Mouse (Mus musculus) ovary, adult 18-20 months (tissue): ENCODE measurements around the gene Unc50.
A peak's percentile ranks its signal among the peaks of the same experiment; 100 is the strongest.

Source experiments
- DNase-seq: peaks from one replicate; pipeline ENCODE4 v3.0.0; 2022; ENCODE audit warnings: low spot score, mixed read lengths

Unc50 gene

DNA sequence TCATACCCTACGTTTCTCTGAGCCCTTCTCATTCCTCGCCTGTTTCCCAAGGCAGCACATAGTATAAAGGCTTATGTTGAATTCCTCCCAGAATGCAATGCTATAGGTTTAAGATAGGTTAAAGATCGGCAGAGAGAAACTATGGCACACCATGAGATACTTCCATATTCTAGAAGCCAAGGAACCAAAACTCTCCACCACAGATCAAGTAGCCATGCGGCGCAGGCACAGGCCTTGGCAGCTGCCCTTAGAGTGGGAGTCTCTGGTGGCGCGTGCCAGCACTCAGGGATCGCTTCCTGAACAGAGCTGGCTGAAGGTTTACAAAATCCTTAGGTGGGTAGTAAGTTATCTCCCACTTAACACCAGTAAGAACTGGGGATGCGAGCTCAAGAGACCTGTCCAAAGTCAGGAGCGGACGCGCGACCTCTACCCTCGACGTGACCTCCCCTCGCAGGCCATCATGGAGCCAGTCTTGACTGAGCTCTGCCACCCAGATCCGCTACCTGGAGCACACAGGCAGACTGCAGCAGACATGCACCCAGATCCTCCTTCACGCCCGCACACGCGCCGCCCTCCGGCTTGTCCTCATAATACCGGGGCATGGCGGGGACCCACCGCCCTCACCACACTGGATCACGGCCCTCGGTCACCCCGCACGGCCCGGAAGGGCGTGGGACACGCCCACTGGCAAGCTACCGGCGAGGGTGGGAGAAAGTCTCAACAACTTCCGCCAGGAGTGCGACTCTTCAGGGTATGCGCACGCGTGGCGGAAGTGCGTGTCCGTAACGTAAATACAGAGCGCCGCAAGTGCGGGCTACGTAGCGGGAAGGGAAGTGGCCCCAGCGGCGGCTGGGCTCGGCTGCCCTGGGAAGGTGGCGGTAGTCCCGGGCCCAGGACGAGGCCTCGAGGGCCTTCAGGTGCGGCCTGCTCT, at the start of gene Unc50, which contains the start of gene Coa5:
Unc50 (plus strand) TSS at position 774 of the 931 bp plus-strand sequence.
Coa5 (minus strand) TSS at position 738 of the 931 bp plus-strand sequence.
- peak; percentile 92 for DNase-seq

DNA sequence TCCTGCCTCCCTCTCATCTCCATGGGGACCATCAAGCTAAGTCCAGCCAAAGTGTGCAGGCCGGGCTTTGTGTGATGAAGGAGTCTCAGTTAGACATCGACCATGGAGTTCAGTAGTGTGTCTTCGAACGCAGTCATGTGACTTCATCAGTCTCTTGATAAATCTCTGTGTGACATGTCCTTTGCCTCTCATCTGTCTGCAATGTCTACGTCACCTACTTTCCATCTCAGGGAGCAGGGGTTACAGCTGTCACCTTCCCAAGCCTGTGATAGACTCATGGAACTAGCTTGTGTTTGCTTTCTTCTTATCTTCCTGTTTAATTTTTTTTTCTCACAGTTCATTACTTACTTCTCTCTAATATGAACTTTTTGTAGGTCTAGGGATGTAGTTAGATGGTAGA, 49.0 kb upstream of the Unc50 start:
- no peak for DNase-seq

DNA sequence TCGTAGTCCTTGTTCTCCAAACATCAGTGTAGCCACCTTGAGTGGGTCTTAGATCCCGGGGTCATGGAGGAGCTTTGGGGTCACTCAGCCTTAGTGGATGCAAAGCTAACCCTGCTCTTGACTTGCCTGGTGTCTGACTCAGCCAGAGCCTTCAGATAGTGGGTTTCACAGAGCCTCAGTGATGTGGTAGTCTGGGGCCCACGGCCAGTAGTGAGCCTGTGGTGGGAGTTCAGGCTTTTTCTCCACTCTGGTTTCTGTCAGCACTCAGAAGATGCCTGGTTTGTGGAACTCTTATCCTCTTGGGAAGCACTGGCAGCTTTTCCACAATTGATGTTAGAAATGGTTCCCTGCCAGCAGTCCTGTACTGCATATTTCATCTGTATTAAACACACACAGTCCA, 45.6 kb upstream of the Unc50 start:
- DNase-seq: no peak

DNA sequence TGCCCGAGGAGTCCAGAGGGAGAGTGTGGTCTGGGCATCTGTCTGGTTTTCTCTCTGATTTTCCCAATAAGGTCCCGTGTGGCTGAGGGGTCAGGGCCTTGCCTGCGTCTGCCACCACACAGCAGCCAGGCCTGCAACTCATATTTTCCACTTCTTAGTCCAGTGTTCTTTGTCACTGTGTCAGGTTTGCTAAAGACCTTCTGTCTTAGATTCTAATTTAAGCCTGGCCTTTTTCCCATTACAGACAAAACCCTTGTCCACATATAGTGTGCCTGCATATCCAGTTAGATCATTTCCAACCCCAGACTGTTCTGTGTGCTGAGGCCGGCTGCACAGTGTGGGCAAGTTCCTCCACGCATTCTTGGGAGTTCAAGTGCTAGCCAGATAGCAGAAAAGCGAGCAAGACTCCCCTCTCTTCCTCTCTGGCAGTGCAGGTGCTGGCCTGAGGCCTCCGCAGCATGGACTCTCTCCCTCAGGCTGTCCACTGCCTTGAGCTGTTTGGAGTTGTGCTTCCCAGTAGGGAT, 43.4 kb upstream of the Unc50 start:
- no peak for DNase-seq

DNA sequence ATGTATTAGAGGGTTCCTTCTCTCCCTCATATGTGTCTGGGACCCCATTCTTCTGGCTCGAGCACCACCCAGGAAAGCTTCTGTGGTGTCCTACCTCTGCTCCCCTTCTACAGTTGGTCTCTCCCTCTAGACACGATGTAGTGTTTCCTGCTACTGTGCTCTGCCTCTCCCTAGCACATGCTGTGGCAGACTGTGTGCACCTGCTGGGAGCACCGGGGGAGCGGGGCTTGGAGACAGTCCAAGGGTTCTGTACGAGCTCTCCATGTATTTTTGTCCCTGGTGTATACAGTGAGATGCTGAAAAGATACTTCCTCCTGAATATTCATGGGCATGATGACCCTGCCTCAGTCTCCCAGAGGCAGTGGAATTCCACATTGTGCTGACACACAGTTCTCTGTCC, 36.8 kb upstream of the Unc50 start:
- DNase-seq: no peak

DNA sequence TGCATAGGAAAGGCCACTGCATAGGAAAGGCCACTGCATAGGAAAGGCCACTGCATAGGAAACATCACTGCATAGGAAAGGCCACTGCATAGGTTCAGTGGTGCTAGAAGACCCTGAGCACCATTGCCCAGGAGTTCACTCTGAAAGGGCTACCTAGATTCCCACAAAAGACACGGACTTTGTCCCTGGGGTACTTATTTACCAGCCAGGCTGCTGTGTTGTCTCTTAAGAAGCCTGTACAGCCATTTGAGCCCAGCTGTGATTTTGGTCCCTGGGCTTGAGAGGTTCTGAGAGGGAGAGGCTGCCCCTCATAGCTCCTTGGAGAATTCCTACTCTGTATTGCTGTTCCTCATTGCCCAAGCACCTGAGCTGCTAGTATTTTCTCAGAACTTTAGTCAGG, 33.5 kb upstream of the Unc50 start:
- DNase-seq: no peak

DNA sequence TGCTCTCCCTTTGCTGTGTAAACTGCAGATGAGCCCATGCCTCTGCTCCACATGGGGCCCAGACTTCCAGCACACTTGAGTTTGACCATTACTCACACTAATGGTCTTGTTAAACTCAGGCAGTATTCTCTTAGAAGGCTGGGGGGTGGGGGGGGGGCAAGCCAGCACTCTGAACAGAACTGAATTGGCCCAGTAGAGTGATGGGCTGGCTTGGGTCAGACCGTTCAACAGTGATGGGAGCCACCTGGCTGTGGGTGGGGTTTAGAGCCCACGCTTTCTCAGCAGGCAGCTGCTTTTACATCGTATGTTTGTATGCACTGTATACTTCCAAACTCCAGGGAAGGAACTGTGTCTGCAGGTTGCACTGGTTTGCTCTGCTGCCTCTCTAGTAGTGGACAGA, 31.0 kb upstream of the Unc50 start:
- no peak for DNase-seq

DNA sequence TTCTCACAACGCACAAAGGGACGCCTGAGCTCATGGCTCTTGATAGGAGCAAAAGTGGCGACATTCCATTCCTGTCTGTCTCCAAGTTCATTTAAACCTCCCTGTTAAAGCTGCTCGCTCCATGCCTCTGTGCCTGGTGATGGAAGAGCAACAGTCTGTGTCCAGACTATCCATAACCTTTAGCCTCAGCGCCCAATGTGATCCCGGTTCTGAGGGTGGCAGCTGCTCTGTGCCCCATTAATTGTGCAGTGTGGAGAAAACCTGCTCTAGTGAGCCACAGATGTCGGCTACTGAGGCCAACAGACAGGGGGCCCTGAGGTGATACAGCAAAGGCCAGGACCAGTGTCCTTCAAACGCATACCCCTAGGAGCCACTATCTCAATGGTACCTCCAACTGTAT, 30.2 kb upstream of the Unc50 start:
- no peak for DNase-seq

DNA sequence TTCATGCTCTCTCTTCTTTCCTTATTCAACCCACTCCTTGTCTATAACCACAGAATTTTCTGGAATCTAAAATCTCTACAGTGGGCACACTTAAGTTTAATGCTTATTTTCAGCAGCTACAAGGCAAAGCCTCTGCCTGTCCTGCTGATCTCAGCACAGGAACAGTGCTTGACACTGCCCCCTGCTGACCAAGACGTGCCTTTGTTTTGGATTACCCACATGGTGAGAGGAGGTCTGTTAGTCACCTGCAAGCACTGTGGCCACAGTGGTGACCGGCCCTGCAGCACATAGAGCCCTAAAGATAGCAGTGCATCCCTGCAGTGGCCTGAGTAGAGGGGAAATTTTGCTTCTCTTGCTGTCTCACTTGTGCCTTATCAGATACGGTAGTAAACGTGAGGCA, 28.3 kb upstream of the Unc50 start:
- no peak for DNase-seq

DNA sequence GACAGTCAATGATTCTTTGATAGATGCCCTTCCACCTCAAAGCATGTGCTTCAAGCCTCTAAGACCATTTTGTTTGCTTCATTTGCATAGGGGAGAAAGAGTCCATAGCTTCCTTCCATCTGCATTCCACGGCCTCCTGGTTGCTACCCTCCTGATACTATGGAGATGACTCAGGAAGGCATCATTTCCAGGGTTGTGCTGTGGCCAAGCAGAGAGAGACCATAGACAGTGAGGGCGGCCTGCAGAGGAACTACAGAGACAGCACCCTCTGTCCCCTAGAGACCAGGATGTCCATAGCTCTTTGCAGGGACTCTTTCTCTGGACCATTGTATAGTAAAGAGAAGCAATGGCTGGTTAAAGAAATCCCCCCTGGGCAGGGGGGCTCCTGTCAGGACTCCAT, 24.8 kb upstream of the Unc50 start:
- no peak for DNase-seq

DNA sequence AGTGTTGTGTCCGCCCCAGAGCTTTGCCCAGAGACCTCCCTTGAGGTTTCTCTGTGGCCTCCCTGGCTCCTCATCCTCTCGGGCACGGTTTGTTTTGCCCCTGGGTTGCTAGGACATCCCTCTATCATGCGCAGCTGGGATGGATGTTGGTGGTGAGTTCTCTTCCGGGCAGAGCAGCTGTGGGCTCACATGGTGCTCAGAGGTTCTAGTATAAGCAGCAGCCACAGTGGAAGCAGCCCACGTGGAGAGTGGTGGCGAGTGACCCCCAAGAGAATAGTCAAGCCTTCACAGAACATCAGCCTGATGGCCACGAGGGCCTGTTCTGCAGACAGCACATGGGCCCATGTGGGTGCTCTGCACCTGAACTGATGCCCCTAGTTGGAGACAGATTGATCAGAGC, 22.7 kb upstream of the Unc50 start:
- DNase-seq: no peak

DNA sequence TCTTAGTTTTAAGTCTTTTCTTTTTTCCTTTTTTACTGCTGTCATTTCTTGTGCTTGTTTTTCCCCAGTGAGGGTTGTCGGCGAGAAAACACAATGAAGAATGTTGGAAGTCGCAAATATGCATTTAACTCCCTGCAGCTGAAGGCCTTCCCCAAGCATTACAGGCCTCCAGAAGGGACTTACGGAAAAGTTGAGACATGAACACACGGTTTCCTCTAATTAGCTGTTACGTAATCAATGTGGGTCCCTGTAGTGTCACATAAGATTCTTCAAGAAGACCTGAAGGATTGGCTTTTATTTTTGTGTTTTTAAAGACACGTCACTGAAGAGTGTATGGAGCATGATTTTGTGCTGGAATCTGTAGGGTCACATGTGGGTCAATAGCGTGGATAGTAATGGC, 21.9 kb upstream of the Unc50 start:
- no peak for DNase-seq

DNA sequence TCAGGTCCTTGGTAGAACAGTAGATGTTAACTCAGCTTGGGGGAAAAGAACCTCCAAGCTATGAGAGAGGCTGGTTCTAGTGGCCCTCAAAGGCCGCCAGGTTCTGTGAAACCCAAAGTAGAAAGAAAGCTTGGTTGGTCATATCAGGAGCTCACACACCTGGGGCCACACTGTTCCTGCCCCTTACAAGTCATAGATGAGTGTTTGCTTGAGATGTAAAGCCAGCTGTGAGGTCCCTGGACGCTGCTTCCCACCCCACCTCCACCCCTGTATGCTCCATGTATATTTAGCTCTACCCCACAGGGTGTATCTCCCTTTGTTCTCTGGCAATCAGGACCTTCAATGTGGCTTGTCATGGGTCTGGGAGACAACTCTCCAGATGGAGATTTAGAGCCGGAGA, 21.3 kb upstream of the Unc50 start:
- DNase-seq: no peak

DNA sequence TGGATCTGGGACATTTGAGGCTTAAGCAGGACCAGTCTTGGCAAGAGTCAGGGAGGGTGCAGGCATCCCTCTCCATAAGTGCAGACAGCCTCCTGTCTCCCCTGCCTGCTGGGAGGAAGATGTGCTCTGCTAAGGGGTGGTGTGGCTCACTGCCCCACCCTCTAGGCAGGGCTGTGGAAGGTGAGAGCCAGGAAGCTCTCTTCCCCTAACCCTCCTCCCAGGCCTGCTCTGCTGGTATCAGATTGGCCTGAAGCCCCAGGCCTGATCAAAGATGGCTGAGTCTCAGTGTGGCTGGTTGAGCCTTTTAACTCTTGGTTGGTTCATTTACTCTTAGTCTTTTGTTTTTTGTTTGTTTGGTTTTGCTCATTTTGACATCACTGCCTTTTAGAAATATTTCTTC, 20.3 kb upstream of the Unc50 start:
- DNase-seq: no peak

DNA sequence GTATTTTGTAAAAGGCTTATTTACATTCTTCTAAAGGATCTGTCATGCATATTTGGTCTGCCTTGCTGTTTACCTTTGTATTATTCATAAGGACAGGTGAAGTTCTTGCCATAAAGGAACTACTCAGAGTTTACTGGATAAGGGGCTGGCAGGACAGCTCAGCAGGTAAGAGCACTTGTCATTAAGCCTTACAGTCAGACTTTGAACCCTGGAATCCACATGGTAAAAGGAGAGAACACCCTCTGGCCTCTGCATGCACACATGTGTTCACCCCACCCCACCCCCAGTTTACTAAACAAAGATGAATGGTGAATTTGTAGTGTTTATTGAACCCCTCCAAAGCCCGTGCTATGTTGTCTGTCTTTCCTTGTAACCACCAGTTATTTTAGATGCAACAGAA, 14.5 kb upstream of the Unc50 start:
- DNase-seq: no peak

DNA sequence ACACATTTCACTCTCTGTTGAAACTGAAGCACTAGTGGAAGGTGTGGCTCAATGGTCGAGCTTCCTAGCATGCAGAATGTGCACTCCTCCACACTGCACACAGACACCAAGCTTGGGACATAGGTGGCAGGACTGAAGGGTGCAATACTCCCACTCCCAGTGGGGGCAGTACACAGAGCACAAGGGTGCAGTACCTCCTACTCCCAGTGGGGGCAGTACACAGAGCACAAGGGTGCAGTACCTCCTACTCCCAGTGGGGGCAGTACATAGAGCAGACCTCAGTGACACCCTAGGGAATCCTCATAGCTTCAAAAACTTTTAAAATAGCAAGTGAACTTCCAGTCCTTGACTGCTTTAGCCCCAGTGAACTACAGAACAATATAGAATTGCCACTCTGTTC, 10.5 kb upstream of the Unc50 start:
- DNase-seq: no peak

DNA sequence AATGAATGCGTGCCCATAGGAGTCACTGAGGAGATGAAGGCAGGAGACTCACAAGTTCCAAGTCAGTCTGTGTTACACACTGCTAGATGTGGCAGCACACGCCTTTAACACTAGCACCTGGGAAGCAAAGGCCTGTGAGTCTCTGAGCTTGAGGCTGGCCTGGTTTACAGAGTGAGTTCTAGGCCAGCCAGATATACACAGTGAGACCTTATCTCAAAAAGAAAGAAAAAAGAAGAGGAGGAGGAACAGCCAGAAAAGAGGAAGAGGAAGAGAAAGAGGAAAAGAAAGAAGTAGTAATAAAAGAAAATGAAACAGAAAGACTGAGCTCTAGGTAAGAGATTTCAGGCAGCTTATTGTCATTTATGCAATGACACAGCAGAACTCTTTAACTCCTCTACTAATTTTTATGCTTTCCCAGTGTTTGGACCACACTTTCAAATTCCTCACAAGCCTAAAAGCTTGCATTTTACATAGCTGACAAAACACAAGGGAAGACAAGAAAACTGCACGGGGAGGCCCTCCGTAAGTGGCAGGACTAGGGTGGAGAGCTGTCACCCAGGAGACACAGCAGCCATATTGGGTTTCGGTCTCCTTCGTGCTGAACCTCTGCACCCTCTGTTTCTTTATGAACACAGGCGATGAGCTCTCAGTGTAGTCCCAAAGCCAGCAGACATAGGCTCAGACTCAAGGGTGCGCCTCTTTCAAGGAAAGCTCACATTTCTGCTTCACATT, 2.6 kb upstream of the Unc50 start:
- no peak for DNase-seq

DNA sequence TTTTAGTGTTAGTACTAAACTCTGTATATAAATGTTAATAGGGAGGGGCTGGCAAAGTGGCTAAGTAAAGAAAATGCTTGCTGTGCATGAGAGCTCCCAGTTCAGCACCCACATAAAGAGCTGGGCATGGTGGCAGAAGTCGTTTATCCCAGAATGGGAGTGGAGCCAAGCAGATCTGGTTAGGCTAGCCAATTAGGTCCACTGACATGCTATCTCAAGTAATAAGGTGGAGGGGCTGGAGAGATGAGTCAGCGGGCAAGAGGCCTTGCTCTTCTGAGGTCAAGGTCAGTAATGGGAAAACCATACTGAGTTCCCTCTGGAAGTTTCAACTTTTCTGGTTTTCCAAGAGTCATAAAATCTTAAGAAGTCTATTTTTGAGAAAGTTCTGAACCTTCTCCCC, 1.0 kb upstream of the Unc50 start:
- DNase-seq: no peak

DNA sequence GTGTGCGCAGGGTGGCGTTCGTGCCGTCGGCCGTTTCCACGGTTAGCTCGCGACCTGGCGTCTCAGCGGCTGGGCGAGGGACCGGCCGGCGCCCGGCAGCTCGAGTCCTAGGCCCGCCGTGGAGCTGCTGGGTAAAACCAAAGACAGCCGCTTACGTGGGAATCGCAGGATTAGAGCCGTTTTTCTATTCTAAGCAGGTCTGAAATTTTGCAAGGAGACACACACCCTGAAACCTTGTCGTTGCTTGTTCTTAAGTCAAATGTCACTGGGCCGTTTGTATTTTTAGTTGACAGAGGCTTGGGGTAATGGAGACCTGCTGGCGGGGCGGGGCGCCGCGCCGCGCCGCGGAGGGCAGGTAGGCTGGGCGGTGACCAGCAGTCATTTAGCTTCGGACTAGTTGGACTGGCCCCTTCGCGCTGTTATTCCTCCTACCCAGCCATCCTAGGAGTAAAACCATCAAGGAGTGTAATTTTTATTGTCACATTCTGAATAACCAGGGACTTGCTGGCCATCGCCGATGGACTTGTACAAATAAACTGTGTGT, 430 bp downstream of the Unc50 start:
- DNase-seq: no peak

DNA sequence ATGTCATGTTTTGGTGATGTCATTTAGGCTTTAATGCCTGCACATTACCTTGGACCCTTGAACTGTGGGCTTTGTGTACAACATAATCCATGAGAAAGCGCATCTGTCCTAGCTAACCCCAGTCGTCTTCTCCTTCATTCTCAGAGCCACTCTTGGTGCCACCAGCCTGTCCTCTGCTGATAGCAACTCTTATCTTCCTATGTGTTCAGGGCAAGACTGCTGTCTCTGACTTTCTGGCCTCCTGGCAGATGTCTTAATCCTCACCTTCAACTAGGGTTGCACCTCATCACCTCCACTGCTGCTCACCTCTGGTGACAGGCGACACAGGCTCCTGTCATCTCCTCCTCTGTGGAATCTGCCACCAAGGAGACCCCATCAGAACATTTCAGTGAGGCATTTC, 6.5 kb downstream of the Unc50 start:
- DNase-seq: no peak

DNA sequence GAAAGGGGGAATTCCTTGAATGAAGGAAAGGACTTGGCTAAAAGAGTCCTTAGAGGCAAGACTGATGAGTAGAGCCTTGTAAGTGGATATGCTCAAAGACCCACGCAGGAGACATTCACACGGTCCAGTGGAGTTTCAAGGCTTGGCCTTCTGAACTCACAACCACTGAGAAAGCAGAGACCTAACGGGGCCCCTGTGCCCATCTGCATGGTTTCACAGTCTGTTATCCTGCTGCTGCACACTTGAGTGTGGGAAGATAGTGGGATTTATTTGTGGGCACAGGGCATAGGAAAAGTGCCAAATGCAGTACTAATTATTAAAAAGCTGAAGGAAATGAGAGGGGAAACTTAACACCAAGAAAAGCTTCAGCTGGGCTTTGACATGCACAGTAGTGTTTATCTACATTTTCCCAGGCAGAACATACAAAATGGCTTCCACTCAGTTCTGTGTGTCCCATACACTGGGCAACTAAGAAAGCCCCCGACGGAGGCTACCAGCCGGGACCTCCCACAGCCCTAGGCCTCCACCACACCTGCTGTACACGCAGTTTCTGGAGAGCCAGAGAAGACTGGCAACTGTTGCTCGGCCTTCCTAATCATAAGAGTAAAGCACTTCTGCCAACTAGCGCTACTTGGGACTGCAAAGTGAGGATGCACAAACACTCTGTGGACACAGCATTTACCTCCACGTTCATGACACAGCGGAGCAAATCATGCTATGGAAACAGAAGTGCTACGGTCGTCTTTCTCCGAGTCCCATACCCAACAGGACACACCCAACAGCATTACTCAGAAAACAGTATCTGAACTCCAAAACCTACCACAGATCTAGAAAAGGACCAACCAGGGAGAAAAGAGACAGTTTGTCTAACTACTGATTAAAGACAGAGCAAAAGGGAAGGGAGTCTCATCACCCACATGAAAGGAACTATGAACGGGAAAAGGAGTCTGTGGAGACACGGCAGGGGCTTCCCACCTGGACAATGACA, 13.2 kb downstream of the Unc50 start:
- DNase-seq: no peak
